Mouse (Mus musculus): ENCODE results near the gene Hist1h4f.
"Not testable (repeated sequence)": the region's sequence is repeated elsewhere in the genome, so short reads cannot be mapped to it uniquely, and the experiment has no call there.

The Hist1h4f gene

DNA sequence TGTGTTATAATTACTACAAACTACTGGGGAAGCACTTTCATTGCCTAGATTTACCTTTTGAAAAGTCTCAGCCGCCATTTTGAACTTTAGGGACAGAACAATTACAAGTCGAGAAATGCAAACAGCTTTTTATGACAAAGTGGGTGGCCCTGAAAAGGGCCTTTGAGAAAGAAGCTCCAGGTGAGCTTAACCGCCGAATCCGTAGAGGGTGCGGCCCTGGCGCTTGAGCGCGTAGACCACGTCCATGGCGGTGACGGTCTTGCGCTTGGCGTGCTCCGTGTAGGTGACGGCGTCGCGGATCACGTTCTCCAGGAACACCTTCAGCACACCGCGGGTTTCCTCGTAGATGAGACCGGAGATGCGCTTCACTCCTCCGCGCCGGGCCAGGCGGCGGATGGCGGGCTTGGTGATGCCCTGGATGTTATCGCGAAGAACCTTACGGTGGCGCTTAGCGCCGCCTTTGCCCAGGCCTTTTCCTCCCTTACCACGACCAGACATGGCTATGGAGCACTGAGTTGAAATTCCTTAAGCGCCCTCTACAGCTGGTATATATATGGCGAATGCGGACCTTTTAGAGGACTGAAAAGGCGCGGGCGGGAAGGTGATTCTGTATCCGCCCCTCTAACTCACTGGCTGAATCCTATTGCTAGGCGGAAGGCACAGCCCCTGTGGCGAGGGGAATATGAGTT, at the start of gene Hist1h4f:
TSS of gene Hist1h4f (minus strand) at position 503 of the 689 bp plus-strand sequence.
- DNase-seq (ENCODE audit: low spot score): peak; percentile 74

GRCm38 (mm10) chr13:23597957-23598356, 46.5 kb upstream of the Hist1h4f start:
- no peak for DNase-seq (ENCODE audit: low spot score)

DNA sequence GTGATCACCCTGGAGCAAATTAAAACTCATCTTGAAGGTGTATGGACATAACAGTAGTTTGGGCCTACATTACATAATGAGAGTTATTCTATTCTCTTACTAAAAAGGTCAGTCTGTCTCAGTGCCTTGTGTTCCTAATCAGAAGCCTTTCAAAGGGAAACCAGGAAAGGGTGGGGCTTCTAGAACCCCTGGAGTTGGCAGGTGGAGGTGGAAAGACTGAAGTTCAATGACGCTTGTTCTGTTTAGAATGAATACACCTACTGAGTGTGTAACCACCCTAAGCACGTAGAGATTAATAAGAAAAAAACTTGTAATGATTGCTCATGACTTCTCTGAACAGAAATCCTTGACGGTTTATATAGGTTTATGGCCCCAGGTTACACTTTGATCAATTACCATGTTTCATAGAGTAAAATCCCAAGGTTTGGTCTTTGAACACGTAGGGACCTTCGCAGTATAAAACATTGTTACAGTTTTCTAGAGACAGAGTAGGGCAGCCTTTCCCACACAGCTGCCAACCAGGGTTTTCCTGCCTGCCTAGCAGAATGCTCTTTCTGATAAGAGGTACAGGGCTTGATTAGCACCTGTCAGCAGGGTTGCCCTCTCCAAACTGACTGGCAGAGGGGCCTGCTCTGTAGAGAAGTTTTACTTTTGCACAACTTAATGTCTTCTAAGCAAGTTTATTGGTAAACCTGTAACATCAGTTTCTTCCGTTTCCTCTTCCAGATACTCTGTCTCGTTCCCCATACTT, 44.3 kb upstream of the Hist1h4f start:
- no peak for DNase-seq (ENCODE audit: low spot score)

DNA sequence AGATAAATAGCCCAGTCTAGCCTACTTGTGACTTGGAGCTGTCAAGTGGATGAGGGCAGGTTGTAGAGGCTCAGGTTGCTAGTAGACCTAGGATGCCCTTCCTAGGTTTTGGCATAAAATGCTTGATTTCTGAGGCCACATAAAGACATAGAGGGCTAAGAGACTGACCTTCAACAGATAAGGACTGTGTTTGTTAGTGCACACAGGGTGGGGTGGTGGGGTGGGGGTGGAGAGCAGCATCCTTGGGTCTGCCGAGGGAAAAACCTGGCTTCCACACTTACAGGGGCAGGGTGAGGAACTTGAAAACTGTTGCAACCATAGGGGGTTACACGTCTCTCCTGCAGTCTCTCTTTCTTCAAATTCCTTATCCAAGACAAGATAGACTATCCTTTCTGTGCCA, 43.7 kb upstream of the Hist1h4f start:
- DNase-seq (ENCODE audit: low spot score): no peak

- no peak for DNase-seq (ENCODE audit: low spot score)
These were observed 41.8 kb upstream of the Hist1h4f start for GRCm38 (mm10) chr13:23593051-23593770.

DNA sequence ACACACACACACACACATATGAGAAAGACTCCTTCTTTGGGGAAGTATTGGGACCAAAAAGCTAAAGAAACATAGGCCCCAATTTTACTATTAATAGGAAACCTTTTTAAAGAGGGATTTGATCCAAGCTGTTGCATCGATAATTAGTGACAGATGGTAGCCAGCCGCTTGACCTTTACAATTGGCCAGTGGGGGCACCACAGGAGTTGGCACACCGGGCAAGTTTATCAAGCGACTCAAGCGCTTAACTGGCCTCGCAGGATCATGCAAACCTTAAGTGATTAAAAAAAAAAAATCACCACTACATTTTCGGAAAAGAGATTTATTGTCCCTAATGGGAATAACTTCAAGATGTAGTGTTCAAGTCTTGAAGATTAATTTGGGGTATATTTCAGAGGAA, 41.2 kb upstream of the Hist1h4f start:
- DNase-seq (ENCODE audit: low spot score): no peak

GRCm38 (mm10) chr13:23591886-23592285, 40.4 kb upstream of the Hist1h4f start:
- DNase-seq (ENCODE audit: low spot score): not testable (repeated sequence)

DNA sequence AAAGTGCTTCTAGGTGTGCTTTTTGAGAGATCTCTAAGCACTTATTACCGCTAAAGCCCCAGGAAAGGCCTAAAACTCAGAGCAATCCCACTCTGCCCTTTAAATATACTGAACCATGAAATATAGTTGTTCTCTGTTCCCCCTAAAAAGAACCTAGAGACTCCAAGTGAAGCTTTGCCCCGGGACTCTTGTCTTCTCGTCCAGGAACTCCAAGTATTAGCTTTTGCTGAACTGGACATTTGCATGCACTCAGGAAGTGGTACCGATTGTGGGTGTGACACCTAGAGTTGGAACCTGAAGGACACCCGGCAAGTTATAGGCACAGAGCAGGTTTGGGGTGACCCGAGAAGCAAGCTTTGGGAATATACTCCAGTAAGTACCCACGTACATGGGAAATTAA, 39.8 kb upstream of the Hist1h4f start:
- DNase-seq (ENCODE audit: low spot score): no peak

DNA sequence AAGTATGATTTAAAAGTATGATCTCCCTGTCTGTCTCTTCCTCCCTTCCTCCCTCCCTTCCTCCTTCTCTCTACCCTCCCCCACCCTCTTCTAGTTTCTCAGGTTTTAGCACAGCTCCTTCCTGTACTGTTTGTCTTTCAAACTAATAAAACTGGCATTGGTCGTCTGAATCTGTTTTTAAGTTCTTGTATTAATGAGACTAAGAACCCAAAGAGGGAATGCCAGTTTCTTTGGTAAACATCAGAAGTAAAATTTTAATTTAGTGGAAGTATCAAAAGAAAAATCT, 35.4 kb upstream of the Hist1h4f start:
- no peak for DNase-seq (ENCODE audit: low spot score)

DNA sequence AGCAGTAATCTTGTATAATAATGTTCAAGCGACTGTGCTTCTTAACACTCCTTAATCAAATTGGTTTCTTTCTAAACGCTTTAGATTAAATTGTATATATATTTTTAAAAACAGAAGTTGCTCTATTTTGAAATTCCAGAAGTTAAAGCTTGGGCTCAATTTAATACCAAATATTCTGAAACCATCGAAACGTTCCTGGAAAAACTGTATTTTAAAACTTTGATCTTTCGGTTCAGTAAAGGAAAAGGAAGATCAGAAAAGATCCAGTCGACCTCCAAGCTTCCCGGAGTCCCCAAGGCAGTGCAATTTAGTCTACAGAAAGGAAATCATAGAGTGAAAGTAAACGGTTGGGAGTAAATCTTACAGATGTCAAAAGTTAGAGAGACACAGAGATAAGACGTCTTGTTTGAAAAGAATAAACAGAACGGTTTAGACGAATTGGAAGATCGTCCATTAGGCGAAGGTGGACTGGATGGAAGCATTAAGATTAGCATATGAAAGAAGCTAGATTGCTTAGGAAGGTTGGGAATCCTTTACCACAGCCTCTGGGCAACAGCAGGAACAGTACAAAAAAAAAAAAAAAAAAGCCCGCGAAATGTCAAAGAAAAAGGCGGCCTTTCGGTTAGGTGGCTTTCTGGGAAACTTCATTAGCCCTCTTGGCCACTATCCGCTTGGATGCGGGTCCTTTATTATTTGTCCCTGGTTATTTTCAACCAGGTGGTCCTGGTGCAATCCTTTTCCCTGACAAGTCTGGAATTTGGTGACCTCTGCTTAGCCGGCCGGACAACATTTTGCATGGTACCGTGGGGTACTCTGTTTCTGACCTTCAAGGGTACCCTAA, 34.9 kb upstream of the Hist1h4f start:
- no peak for DNase-seq (ENCODE audit: low spot score)

DNA sequence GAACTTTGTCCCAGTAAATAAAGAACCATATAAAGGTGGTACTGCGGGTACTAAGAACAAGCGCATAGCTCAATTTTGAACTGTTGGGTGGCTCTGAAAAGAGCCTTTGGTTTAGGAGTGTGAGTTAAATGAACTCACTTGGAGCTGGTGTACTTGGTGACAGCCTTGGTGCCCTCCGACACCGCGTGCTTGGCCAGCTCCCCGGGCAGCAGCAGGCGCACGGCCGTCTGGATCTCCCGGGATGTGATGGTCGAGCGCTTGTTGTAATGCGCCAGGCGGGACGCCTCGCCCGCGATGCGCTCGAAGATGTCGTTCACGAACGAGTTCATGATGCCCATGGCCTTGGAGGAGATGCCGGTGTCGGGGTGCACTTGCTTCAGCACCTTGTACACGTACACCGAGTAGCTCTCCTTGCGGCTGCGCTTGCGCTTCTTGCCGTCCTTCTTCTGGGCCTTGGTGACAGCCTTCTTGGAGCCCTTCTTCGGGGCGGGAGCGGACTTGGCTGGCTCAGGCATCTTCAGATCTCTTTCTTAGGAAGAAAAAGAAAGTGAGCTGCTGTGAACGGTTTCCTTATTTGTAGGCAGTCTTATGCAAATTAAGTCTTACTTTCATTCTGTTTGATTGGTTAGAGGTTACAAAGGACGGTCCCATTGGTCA, 34.1 kb upstream of the Hist1h4f start:
- DNase-seq (ENCODE audit: low spot score): peak; percentile 55

GRCm38 (mm10) chr13:23585029-23585441, 33.6 kb upstream of the Hist1h4f start:
- DNase-seq (ENCODE audit: low spot score): no peak

GRCm38 (mm10) chr13:23584331-23584730, 32.9 kb upstream of the Hist1h4f start:
- DNase-seq (ENCODE audit: low spot score): no peak

DNA sequence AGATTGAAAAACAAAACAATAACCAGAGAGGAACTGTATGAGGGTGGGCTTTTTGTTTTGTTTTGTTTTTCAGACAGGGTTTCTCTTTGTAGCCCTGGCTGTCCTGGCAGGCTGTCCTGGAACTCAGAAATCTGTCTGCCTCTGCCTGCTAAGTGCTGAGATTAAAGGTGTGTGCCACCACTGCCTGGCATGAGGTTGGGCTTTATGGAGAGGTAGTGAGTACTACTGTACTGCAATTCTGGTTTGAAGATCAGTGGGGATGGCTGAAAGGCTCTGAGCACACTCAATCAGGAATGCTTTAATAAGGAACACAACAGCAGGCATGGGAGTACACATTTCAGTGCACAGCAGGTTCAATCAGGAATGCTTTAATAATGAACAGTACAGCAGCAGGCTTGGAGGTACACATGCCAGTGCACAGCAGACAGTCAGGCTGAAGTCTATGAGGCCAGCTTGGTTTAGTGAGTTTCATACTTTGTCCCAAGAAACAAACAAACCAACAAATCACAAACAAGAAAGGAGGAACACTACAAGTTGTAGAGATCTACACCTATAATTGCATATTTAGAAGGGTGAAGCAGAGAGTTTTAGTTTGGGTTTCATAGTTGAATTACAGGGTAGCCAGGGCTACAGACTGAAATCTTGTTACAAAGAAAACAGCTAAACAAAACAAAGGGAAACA, 32.1 kb upstream of the Hist1h4f start:
- no peak for DNase-seq (ENCODE audit: low spot score)

- DNase-seq (ENCODE audit: low spot score): no peak
These were observed 31.0 kb upstream of the Hist1h4f start for GRCm38 (mm10) chr13:23582219-23583056.

GRCm38 (mm10) chr13:23581408-23582218, 30.2 kb upstream of the Hist1h4f start, which contains the start of gene Hist1h4d:
Hist1h4d (plus strand) TSS chr13:23581598.
- DNase-seq (ENCODE audit: low spot score): peak; percentile 97

DNA sequence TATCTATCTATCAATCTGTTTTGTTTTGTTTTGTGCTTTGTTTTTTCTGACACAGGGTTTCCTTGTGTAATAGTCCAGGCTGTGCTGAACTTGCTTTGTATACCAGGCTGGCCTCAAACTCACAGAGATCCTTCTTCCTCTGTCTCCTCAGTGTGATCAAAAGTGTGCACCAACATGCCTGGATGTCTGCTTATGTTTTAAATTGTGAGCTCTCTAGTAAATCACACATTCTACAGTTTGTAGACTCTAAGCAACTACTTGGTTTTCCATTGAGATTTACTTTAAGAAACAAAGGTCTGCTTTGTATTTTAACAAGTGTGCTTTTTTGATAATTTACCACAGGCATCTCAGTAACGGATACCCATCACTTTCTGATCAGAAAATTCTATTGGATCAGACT, 26.4 kb upstream of the Hist1h4f start:
- no peak for DNase-seq (ENCODE audit: low spot score)

- DNase-seq (ENCODE audit: low spot score): no peak
These were observed 25.6 kb upstream of the Hist1h4f start for GRCm38 (mm10) chr13:23576906-23577639.
